Mouse (Mus musculus): Measurements from ENCODE around the gene Ric1. TPM values are rescaled to one million over a fixed set of nuclear protein-coding genes. Genes with fewer than 3 reads are reported as not detected.

The Ric1 gene
- total RNA-seq, 2 experiments from 2014 or later: 19.0 to 21.6 TPM

GRCm38 (mm10) chr19:29603548-29604353 is 81.7 kb downstream of the Ric1 start:
- ATAC-seq (replicated peaks; ENCODE audit: poor library complexity): peak; percentile 68

- no peak for ATAC-seq (replicated peaks; ENCODE audit: poor library complexity)
Measured at GRCm38 (mm10) chr19:29604653-29605052, 82.6 kb downstream of the Ric1 start.

- ATAC-seq (replicated peaks; ENCODE audit: poor library complexity): no peak
Measured at GRCm38 (mm10) chr19:29607521-29607920, 85.4 kb downstream of the Ric1 start.

GRCm38 (mm10) chr19:29608212-29608611 is 86.1 kb downstream of the Ric1 start:
- ATAC-seq (replicated peaks; ENCODE audit: poor library complexity): no peak

GRCm38 (mm10) chr19:29610907-29611306 is 88.8 kb downstream of the Ric1 start:
- ATAC-seq (replicated peaks; ENCODE audit: poor library complexity): peak; percentile 73

GRCm38 (mm10) chr19:29612102-29612501 is 90.0 kb downstream of the Ric1 start:
- no peak for ATAC-seq (replicated peaks; ENCODE audit: poor library complexity)

GRCm38 (mm10) chr19:29641055-29641454 is 119.0 kb downstream of the Ric1 start:
- ATAC-seq (replicated peaks; ENCODE audit: poor library complexity): peak; percentile 80

- no peak for ATAC-seq (replicated peaks; ENCODE audit: poor library complexity)
Measured at GRCm38 (mm10) chr19:29641510-29641909, 119.4 kb downstream of the Ric1 start.

GRCm38 (mm10) chr19:29642211-29642610 is 120.1 kb downstream of the Ric1 start:
- no peak for ATAC-seq (replicated peaks; ENCODE audit: poor library complexity)

- no peak for ATAC-seq (replicated peaks; ENCODE audit: poor library complexity)
Measured at GRCm38 (mm10) chr19:29643194-29643922, 121.3 kb downstream of the Ric1 start.

- no peak for ATAC-seq (replicated peaks; ENCODE audit: poor library complexity)
Measured at GRCm38 (mm10) chr19:29644747-29645146, 122.7 kb downstream of the Ric1 start.

GRCm38 (mm10) chr19:29647651-29648549 is 125.8 kb downstream of the Ric1 start, which contains the start of gene Ermp1:
TSS of gene Ermp1 (minus strand) at chr19:29648415.
- ATAC-seq (replicated peaks; ENCODE audit: poor library complexity): peak; percentile 98

GRCm38 (mm10) chr19:29648550-29648914 is 126.5 kb downstream of the Ric1 start:
- no peak for ATAC-seq (replicated peaks; ENCODE audit: poor library complexity)

GRCm38 (mm10) chr19:29649683-29650082 is 127.6 kb downstream of the Ric1 start:
- ATAC-seq (replicated peaks; ENCODE audit: poor library complexity): no peak

- ATAC-seq (replicated peaks; ENCODE audit: poor library complexity): no peak
Measured at GRCm38 (mm10) chr19:29653768-29654265, 131.7 kb downstream of the Ric1 start.

- ATAC-seq (replicated peaks; ENCODE audit: poor library complexity): no peak
Measured at GRCm38 (mm10) chr19:29655148-29655547, 133.1 kb downstream of the Ric1 start.

GRCm38 (mm10) chr19:29656029-29656428 is 133.9 kb downstream of the Ric1 start:
- ATAC-seq (replicated peaks; ENCODE audit: poor library complexity): no peak

Data from megakaryocyte progenitor cell, adult 5-6 weeks (primary cell).